Mouse (Mus musculus): ENCODE results near the gene Treh. TPM values are rescaled to one million over a fixed set of nuclear protein-coding genes. Genes with fewer than 3 reads are reported as not detected.

Treh gene
- polyA plus RNA-seq, 1 experiment from 2014 or later, result not detected

DNA sequence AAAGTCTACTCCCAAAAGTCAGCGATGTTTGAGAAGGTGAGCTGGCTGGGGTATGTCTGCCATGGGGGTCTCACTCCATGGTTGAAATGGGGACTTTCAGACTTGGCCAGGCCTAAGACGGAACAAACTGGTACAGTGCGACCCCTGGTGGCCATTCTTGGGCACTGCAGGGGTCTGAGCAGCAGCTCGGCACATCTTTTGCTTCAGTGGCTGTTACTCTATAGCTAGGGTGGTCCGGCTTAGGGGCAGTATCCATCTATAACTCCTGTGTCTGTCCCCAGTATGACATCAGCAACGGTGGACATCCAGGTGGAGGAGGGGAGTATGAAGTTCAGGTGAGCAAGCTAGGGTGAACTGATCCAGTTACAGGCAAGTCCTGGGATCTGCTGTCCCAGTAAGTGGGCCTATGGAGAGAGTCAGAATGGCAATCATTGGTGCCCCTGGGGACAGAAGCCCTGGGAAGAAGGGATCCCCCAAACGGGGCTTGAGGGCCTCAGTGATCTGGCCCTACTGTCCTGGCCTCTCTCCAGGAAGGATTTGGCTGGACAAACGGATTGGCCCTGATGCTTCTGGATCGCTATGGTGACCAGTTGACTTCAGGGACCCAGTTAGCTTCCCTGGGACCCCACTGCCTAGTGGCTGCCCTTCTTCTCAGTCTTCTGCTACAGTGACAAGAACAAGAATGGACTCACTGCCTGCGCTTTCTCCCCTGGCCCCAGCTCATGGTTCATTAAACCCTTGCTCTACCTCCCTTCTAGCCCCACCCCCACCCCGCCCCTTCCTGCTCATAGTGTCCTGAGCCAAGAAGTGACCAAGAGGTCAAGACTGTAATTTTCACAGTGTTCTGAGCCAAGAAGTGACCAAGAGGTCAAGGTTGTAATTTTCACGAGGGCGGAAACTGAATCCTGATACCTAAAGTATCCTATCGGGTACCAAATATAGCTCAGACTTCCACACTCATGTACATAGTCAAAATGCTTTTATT, 12.6 kb downstream of the Treh start:
- WGBS, result 35% methylated on average over 14 of the region's 14 CpGs
- Histone ChIP-seq H3K4me1 (peaks cover 33% of the 10 kb centered on the region), H3K4me3 (no peak overlapping the region), H3K27ac (replicated peaks) (no peak overlapping the region), H3K36me3 (replicated peaks) (peaks cover 47% of the 10 kb centered on the region), H3K27me3 (replicated peaks; ENCODE audit: low read depth, poor library complexity, severe bottlenecking) (no peaks in the 10 kb centered on the region), H3K9me3 (no peaks in the 10 kb centered on the region)
- DNase-seq (ENCODE audit: low spot score), result peak; percentile 83

DNA sequence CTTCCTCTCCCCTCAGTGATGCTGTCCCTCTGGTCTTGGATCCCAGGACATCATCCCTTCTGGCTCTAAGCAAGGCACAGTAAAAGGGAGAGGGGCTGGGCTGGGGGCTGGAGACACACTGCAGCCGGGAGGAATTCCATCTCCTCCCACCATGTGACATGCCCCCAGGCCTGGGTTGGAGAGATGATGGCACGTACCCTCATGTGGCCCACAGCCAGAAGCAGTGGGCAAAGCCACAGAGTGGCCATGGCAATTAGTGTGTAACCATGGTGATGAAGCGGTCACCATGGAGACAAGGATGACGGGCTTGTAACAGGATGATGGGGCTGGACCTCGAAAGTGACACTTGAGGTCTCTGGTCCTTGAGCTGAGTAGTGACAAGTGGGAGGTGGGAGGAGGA, 13.6 kb downstream of the Treh start:
- 0 out of 2 replicates have a peak overlapping the region, but pooled peaks have one; percentile 30 for H3K27ac ChIP-seq (replicated peaks)
- H3K4me1 ChIP-seq, result peaks cover 41% of the 10 kb centered on the region
- DNase-seq (ENCODE audit: low spot score), result peak; percentile 43
- H3K36me3 ChIP-seq (replicated peaks), result peaks cover 57% of the 10 kb centered on the region
- 58% methylated on average over 5 of the region's 5 CpGs for WGBS
- H3K9me3 ChIP-seq, result no peaks in the 10 kb centered on the region
- H3K27me3 ChIP-seq (replicated peaks; ENCODE audit: low read depth, poor library complexity, severe bottlenecking), result no peaks in the 10 kb centered on the region
- no peak overlapping the region for H3K4me3 ChIP-seq

DNA sequence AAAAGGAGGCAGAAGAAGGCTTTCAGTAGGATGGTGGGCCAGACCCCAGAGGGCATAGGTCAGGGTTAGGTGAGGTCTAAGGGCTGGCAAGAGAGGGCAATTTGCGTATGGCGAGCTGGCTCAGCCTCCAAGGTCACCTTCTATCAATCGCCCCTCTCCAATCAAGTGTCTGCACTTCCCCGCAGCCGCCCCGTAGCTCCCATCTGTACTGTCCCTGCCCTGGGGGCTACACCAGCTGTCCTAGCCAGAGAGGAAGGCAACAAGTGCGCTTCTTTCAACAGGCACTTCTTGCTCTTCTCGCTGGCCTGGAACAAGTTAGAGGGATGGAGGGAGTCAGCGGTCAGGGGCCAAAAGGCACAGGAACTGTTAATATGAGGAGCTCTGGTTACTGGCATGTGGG, 15.0 kb downstream of the Treh start:
- H3K9me3 ChIP-seq, result no peaks in the 10 kb centered on the region
- peaks cover 41% of the 10 kb centered on the region for H3K4me1 ChIP-seq
- DNase-seq (ENCODE audit: low spot score), result peak; percentile 37
- H3K27ac ChIP-seq (replicated peaks), result no peak overlapping the region
- no peak overlapping the region for H3K4me3 ChIP-seq
- 56% methylated on average over 9 of the region's 9 CpGs for WGBS
- H3K36me3 ChIP-seq (replicated peaks), result peaks cover 71% of the 10 kb centered on the region
- H3K27me3 ChIP-seq (replicated peaks; ENCODE audit: low read depth, poor library complexity, severe bottlenecking), result no peaks in the 10 kb centered on the region

DNA sequence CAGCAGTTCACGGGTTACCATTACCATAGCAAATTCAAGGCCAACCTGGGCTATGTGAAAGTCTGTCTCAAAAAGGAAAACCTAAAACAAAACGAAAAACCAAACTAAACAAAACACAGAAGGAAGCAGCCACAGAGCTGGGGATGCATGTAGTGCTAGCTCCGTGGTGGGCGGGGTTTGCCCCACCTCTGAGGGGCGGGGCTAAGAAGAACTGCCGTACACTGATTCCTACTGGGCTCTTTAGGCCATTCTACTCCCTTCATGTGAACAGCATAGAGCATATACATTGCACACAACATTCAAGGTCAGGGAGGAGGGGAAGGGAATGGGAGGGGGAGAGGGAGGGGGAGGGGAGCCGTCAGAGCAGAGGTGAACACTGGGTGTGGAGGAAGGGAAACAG, 17.6 kb downstream of the Treh start:
- Histone ChIP-seq H3K9me3 (no peaks in the 10 kb centered on the region), H3K27me3 (replicated peaks; ENCODE audit: low read depth, poor library complexity, severe bottlenecking) (no peaks in the 10 kb centered on the region), H3K4me1 (peaks cover 38% of the 10 kb centered on the region), H3K27ac (replicated peaks) (no peak overlapping the region), H3K36me3 (replicated peaks) (peaks cover 97% of the 10 kb centered on the region), H3K4me3 (no peak overlapping the region)
- no peak for DNase-seq (ENCODE audit: low spot score)
- WGBS, result 52% methylated on average over 7 of the region's 7 CpGs

DNA sequence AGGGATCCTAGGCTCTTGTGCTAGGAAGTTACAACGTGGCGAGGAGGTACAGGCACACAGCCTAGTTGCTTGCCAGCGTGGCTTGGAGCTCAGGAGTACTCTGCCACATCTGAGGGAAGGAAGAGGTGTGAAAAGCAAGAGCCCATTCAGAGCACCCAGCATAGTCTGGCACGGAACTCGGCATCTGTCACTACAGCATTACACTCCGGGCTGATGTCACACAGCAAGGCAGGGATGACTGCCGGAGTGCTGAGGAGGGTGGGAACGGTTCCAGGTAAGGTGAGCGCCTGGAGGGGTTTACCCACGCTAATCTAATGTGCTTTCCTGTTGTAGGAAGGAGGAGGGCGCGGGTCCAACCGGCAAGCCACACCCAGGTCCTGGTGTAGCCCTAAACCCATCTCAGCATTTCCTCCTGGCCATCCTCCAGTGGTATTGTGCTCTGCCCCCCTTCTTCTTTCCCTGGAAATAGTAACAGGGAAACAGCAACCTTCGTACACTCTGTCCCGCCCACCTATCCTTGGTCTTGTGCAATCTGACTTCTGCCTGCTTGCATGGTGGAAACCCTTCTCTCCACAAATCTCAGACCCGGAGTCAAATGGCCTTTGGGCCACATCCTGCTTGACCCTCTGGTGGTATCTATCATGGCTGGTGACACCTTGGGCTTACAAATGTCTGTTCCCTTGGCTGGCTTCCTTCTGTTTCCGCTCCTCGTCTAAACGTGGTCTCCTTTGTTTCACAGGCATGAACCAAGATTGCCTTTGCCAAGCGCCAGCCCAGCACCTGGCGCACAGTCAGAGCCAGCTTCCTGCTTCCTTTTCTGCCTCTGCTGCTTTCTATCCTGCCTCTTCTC, 18.9 kb downstream of the Treh start:
- WGBS, result 87% methylated on average over 21 of the region's 21 CpGs
- H3K4me3 ChIP-seq, result no peak overlapping the region
- H3K9me3 ChIP-seq, result no peaks in the 10 kb centered on the region
- H3K4me1 ChIP-seq, result peaks cover 25% of the 10 kb centered on the region
- no peak overlapping the region for H3K27ac ChIP-seq (replicated peaks)
- H3K36me3 ChIP-seq (replicated peaks), result peaks cover 98% of the 10 kb centered on the region
- DNase-seq (ENCODE audit: low spot score), result no peak
- no peaks in the 10 kb centered on the region for H3K27me3 ChIP-seq (replicated peaks; ENCODE audit: low read depth, poor library complexity, severe bottlenecking)

DNA sequence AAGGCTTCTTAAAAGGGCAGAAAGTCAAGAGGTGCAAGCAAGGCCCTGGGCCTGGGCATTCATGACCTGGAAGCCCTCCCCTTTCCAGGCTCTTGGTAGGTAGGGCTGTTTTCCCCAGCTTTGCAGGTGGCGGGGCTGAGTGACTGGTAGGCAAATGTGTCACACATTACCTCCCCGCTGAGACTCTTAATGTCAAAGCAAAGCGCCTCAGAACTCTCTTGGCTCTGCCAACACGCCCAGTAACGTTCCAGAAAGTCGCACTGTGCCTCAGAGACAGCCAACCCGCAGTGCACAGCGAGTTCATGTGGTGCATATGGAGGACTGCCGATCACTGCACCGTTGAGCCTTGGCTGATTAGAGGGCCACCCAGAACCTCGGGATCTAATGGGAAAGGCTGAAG, 20.0 kb downstream of the Treh start:
- WGBS, result 91% methylated on average over 11 of the region's 11 CpGs
- Histone ChIP-seq H3K4me1 (peaks cover 14% of the 10 kb centered on the region), H3K4me3 (no peak overlapping the region), H3K27me3 (replicated peaks; ENCODE audit: low read depth, poor library complexity, severe bottlenecking) (no peaks in the 10 kb centered on the region), H3K27ac (replicated peaks) (no peak overlapping the region), H3K36me3 (replicated peaks) (peaks cover 98% of the 10 kb centered on the region), H3K9me3 (no peaks in the 10 kb centered on the region)
- DNase-seq (ENCODE audit: low spot score), result no peak

DNA sequence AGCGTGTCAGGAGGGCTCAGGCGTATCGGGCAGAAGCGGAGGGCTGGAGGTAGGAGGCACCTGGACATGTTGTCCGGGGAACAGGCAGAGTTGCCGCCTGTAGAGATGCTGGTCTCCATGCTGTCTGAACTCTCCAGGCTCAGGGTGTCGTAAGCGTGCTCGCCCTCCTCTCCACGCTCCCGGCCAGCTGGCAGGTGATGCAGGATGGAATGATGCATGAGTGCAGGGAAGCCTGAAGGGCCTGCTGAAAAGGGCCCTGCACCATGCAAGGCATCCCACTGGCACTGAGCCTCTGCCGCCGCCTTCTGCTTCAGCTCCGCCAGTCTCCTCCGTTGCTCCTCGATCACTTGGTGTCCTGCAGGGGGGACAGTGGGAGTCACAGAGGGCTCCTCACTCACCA, 24.8 kb downstream of the Treh start:
- Histone ChIP-seq H3K27ac (replicated peaks) (no peak overlapping the region; the same call in 1 of the 2 replicates), H3K4me1 (no peaks in the 10 kb centered on the region), H3K36me3 (replicated peaks) (peaks cover 100% of the 10 kb centered on the region), H3K27me3 (replicated peaks; ENCODE audit: low read depth, poor library complexity, severe bottlenecking) (no peaks in the 10 kb centered on the region), H3K4me3 (no peak overlapping the region), H3K9me3 (no peaks in the 10 kb centered on the region)
- 94% methylated on average over 16 of the region's 16 CpGs for WGBS
- DNase-seq (ENCODE audit: low spot score), result no peak

DNA sequence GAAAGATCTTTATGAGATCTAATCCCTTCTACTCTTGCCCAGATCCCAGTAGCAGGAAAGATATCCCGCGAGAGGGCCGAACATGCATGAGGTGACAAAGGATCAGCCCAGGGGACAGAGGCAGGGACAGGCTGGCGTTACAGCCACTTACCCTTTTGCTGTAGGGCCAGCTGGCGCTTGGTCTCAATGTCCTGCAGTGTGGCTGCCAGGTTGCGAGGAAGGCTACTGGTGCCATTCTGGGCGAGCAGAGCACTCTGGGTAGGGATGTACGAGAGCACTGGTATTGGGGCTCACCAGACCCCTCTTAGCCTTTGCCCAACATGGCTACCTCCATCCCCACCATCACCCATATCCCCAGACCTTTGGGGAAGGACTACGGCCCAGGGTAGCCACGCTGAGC, 26.2 kb downstream of the Treh start:
- no peaks in the 10 kb centered on the region for H3K27me3 ChIP-seq (replicated peaks; ENCODE audit: low read depth, poor library complexity, severe bottlenecking)
- WGBS, result 85% methylated on average over 10 of the region's 10 CpGs
- peaks cover 100% of the 10 kb centered on the region for H3K36me3 ChIP-seq (replicated peaks)
- no peak for DNase-seq (ENCODE audit: low spot score)
- H3K9me3 ChIP-seq, result no peaks in the 10 kb centered on the region
- H3K4me1 ChIP-seq, result 0 out of 2 replicates have a peak, but pooled peaks cover 3% of the 10 kb centered on the region
- H3K4me3 ChIP-seq, result no peak overlapping the region
- no peak overlapping the region for H3K27ac ChIP-seq (replicated peaks)

DNA sequence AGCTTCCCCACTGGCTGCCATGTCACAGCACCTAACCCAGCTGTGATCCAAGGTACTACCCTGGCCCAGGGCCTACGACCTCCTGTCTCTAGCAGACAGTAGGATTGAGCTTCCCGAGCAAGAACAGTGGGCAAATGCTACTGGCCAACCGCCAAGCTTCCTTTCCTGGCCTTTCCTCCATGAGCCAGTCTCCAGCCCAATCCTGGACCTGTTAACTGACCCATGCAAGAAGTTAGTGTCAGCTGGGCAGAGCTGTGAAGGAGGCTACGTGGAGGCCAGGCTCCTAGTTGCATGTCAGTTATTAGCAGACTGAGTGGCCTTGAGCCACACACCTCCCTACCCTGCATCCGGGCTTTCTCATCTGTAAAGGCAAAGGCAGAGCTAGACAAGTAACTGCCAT, 26.7 kb downstream of the Treh start:
- Histone ChIP-seq H3K27ac (replicated peaks) (no peak overlapping the region), H3K36me3 (replicated peaks) (peaks cover 100% of the 10 kb centered on the region), H3K27me3 (replicated peaks; ENCODE audit: low read depth, poor library complexity, severe bottlenecking) (no peaks in the 10 kb centered on the region), H3K9me3 (no peaks in the 10 kb centered on the region), H3K4me3 (no peak overlapping the region), H3K4me1 (0 out of 2 replicates have a peak, but pooled peaks cover 3% of the 10 kb centered on the region)
- 86% methylated on average over 5 of the region's 5 CpGs for WGBS
- DNase-seq (ENCODE audit: low spot score), result no peak

DNA sequence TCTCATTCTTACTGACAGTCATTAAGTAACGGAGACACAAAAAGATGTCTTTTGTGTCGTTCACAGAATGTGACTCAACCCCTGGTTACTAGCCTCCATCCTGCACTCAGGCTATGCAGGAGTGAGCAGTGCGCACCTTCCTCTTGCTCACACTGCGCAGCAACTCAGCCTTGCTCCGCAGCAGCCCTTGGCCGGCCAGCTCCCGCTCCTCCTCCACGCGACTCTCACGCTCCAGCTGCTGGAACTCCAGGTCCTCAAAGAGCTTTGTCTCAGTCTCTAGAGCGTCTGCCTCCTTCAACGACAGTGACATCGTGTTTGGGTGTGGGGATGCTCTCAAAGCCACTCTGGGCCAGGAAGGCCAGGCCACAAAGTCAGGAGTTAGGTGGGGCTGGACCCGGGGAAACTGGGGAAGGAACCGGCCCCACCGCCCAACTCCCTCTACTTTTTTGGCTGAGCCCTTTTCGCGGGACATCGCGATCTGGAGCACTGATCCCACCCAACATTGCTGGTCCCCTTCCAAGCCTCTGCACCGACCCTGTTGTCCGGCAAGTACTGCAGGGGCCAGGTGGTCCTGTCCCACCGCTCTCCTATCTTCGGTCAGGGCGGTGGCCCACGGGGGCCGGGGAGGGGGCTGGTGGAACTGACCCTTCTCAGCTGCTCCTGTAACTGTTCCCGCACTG, 34.9 kb downstream of the Treh start:
- no peaks in the 10 kb centered on the region for H3K9me3 ChIP-seq
- 28% methylated on average over 28 of the region's 28 CpGs for WGBS

DNA sequence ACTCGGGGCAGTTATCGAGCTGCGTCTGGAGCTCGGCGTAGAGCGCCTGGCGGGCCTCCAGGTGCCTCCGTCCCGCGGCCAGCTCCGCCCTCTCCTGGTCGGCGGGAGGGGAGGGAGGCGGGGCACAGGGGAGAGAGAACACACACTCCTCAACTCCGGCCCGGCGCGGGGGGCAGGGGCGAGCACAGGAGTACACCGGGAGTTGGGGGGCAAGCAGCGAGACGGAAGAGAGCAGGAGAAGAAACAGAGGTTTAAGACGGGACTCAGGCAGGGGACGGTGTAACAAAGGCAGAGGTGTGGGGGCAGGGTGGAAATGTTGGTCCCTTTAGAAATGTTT, 35.4 kb downstream of the Treh start:
- DNase-seq (ENCODE audit: low spot score), result peak; percentile 84
- H3K9me3 ChIP-seq, result no peaks in the 10 kb centered on the region
- peak overlapping the region; percentile 55 for H3K4me3 ChIP-seq
- H3K36me3 ChIP-seq (replicated peaks), result peaks cover 97% of the 10 kb centered on the region
- peaks cover 14% of the 10 kb centered on the region; the same call in 1 of the 2 replicates for H3K27me3 ChIP-seq (replicated peaks; ENCODE audit: low read depth, poor library complexity, severe bottlenecking)
- peak overlapping the region; percentile 71 for H3K27ac ChIP-seq (replicated peaks)
- peaks cover 25% of the 10 kb centered on the region for H3K4me1 ChIP-seq
- WGBS, result 2% methylated on average over 24 of the region's 24 CpGs

More for the DNA sequence above, 34.9 kb downstream of the Treh start:
- Histone ChIP-seq H3K27me3 (replicated peaks; ENCODE audit: low read depth, poor library complexity, severe bottlenecking) (peaks cover 14% of the 10 kb centered on the region; the same call in 1 of the 2 replicates), H3K4me1 (peaks cover 25% of the 10 kb centered on the region), H3K27ac (replicated peaks) (peak overlapping the region; percentile 71), H3K4me3 (peak overlapping the region; percentile 55), H3K36me3 (replicated peaks) (peaks cover 97% of the 10 kb centered on the region)
- no peak for DNase-seq (ENCODE audit: low spot score)

DNA sequence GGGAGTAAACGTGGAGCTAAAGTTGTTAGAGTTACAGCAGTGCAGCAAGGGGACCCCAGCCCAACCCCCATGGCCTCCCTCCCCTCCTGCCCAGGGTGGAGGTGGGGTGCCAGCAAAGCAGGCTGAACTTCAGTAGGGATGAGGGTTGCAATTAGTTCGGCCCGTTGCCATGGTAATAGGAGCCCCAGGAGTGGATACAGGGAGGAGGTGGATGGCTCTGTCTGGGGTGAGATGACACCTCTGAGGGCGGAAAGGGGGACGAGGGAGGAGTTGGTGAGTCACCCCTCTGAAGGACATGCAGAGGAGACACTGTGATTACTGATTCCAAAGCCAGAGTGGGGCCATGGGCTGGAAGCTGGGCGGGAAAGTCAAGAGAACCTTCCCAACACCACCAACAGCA, 35.9 kb downstream of the Treh start:
- peak; percentile 49 for DNase-seq (ENCODE audit: low spot score)
- H3K36me3 ChIP-seq (replicated peaks), result peaks cover 97% of the 10 kb centered on the region
- peaks cover 24% of the 10 kb centered on the region for H3K4me1 ChIP-seq
- peak overlapping the region; percentile 71 for H3K27ac ChIP-seq (replicated peaks)
- H3K27me3 ChIP-seq (replicated peaks; ENCODE audit: low read depth, poor library complexity, severe bottlenecking), result peaks cover 14% of the 10 kb centered on the region; the same call in 1 of the 2 replicates
- no peaks in the 10 kb centered on the region for H3K9me3 ChIP-seq
- 25% methylated on average over 6 of the region's 6 CpGs for WGBS
- H3K4me3 ChIP-seq, result peak overlapping the region; percentile 55
